Mouse (Mus musculus): ENCODE measurements around the gene S1pr3.

- TF ChIP-seq GATA1 (IDR thresholded peaks at IDR 0.05; ENCODE audit: borderline replicate concordance, low read length) (no peak), FLI1 (IDR thresholded peaks at IDR 0.05; ENCODE audit: low read length) (no peak)
These were observed 8.3 kb downstream of the S1pr3 start for GRCm38 (mm10) chr13:51416727-51417126.
